Mouse (Mus musculus): ENCODE results near the gene Clec2l. TPM values are rescaled to one million over a fixed set of nuclear protein-coding genes. Genes with fewer than 3 reads are reported as not detected.
A peak's percentile ranks its signal among the peaks of the same experiment; 100 is the strongest.

Clec2l gene
- 10 to 100 TPM; 78.5 to 83.7 TPM for total RNA-seq (2021)

GRCm38 (mm10) chr6:38662714-38663615 lies at the start of gene Clec2l:
TSS of gene Clec2l (plus strand) at chr6:38663069.
- DNase-seq (ENCODE audit: extremely low spot score in 1 of 2, low spot score in 1 of 2) = peak; percentile 24 to 45

- no peak for DNase-seq (ENCODE audit: extremely low spot score in 1 of 2, low spot score in 1 of 2)
Measured at GRCm38 (mm10) chr6:38622406-38622805, 40.5 kb upstream of the Clec2l start.

DNA sequence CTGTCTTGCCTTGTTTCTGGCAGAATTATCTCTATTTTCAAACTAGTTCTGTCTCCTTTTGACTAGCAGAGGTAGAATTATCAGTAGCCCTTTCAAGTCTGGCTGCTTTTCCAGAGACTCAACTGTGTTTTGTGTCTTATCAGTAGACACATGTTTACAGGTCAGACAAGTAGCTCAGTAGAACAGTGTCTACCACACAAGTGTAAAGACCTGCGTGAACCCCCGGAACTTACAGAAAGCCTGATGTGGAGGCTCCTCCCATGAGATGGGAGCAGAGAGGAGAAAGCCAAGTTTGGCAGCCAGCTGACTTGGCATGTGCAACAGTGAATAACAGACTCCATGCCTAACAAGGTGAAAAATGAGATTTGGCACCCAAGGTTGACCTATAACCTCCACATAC lies 39.4 kb upstream of the Clec2l start:
- DNase-seq (ENCODE audit: extremely low spot score in 1 of 2, low spot score in 1 of 2) = no peak

DNA sequence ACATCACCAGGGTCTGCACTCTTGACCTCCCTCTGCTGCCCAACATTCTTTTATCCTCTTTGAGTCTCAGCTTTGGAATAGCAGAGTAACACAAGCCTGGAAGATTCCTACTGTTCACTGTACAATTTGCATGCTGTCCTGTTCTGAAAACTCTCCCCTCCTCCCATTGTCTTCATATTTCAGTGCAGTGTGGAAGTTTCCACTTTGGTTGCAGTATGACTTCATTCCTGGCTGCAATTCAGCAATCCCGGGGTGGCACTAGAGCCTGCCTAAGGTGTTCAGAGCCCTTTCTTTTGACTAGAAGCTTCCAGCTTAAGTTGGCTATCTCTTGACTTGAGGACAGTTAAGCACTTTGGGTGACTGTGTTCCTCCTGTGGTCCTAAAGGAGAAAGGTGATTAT lies 38.4 kb upstream of the Clec2l start:
- no peak for DNase-seq (ENCODE audit: extremely low spot score in 1 of 2, low spot score in 1 of 2)

DNA sequence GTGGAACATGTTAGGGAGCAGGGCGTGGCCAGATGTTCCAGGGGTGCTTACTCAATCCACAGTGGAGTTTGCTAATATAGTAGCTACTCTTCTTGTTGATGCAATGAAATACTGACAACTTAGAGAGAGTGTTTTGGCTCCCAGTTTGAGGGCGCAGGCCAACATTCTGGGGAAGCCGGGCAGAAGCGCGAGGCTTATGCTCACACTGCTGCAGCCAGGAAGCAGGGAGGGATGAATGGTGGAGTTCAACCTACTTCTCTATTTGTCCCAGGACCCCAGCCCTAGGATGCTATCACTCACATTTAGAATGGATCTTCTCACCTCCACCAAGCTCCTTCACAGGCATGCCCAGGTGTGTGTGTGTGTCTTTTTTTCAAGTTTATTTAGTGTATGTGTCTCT lies 36.8 kb upstream of the Clec2l start:
- DNase-seq (ENCODE audit: extremely low spot score in 1 of 2, low spot score in 1 of 2) = no peak

DNA sequence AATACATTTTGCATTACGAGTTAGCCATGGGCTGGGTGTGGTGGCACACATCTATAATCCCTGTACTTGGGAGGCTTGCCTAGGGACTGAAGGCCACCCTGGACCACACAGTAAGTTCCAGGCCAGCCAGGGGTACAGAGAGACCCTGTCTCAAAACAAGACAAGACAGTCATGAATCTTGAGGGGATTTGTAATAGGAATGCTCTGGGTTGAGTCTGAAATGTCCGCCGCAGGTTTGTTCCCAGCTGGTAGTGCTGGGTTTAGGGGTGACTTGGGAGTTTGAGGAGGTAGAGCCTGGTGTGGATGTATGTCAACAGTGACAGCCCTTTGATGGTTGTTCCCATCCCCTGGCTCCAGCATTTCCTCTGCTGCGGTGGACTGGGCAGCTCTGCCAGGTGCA lies 35.8 kb upstream of the Clec2l start:
- no peak for DNase-seq (ENCODE audit: extremely low spot score in 1 of 2, low spot score in 1 of 2)

DNA sequence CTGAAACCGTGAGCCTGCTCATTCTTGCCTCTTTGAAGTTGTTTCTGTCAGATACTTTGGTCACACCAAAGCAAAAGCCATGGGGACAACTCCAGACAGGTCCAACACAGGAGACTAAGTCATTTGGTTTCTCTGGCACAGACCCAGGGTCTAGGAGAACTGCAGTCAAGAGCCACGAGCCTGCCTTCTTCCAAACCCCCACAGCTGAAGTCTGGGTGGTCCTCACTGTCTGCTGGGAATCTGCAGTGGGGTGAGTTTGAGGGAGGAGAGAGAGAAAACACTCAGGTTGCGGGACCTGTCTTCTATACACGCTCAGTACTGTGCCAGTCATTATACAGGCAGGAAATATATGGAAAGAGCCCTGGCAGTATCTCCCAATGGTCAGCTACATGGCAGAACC lies 35.4 kb upstream of the Clec2l start:
- no peak for DNase-seq (ENCODE audit: extremely low spot score in 1 of 2, low spot score in 1 of 2)

- DNase-seq (ENCODE audit: extremely low spot score in 1 of 2, low spot score in 1 of 2) = no peak
Measured at GRCm38 (mm10) chr6:38629556-38629955, 33.3 kb upstream of the Clec2l start.

DNA sequence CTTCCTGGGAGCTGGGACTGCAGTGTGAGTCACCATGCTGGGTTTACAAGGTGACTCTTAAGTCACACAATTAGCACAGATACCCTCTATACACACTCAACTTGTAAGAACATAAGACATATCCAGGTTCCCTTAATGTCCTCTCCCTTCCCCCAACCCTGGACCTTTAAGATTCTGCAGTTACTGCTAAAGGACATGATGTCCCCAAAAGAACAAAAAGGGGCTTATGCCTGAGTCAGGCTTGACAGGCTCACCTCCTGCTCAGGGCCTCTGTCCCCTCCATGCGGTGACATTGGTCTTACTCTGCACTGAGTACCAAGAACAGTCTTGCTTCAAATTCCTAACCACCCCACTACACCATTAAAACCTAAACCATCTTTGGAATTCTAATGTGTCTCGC lies 30.0 kb upstream of the Clec2l start:
- no peak for DNase-seq (ENCODE audit: extremely low spot score in 1 of 2, low spot score in 1 of 2)

GRCm38 (mm10) chr6:38634461-38634860 lies 28.4 kb upstream of the Clec2l start:
- DNase-seq (ENCODE audit: extremely low spot score in 1 of 2, low spot score in 1 of 2) = no peak

DNA sequence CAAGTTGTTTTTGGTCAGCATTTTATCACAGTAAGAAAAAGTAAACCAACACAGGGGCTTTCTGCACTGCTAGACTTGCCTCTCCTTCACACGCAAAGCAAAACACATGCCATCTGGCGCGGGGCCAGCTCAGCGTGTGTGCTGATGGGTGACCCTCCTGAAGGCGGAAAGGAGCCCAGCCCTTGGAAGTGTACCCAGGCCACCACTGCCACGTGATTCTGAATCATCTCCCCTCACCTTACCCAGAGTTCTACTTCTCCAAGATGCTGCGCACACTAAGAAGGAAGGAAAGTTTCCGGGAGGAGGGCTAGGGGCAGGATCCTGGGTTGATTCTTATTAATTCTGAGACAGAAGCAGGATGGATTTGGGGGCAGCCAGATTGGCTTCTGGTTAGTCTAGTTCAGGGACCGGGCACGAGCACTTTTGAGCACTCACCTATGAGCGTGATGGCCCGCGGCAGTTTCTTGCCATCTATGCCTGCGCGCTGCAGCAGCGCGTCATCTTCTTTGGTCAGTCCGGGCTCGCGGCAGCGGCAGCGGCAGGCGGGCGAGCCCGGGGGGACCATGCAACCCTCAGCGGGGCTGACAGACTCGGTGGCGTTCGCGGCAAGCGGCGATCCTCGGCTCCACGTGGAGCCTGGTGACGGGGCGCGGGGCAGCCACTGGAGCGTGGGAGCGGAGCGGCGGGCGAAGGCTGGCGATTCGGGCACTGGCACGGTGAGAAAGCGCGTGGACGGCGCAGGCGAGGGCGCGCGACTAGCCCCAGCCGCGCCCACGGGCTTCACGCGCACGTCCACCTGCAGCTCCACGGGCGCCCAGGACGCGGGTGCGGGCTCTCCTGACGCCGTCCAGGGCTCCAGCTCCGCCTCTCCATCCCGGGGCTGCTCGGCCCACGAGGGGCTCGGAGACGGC lies 26.7 kb upstream of the Clec2l start:
- no peak for DNase-seq (ENCODE audit: extremely low spot score in 1 of 2, low spot score in 1 of 2)

DNA sequence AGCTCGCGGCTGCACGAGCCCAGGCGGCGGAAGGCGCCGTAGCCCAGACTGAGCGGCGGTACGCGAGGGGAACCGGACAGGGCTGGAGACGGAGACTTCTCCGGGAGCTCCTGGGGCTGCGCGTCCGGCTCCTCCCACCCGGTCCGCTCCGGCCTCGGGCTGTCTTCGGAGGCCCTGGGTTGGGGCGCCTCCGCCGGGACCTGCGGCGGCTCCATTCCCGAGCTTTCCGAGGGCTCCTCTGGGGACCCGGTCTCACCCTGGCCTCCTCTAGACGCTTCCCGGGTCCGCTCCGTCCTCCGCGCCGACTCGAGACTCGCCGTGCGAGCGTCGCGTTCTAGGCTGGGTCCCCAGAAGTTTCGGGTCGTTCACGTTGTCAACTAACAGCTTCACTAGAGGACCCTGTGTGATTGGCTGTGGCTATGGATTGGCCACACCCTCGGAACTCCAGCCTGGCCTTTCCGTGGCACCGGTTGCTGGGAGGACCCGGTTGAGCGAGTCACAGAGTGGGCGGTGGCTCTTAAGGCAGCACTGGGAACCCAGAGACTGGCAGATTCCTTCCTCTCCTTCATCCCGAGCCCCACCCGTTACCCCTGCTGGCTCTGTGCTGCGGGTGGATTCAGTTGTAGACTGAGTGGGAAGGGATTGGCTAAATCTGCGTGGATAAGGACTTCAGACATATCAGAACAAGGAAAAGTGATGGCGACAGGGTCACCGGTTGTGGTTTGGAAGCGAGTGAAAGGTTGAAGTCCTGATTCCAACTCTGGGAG lies 25.8 kb upstream of the Clec2l start, which contains the start of gene Klrg2:
Klrg2 (minus strand) TSS at position 391 of the 767 bp plus-strand sequence.
- no peak for DNase-seq (ENCODE audit: extremely low spot score in 1 of 2, low spot score in 1 of 2)

GRCm38 (mm10) chr6:38640401-38640800 lies 22.5 kb upstream of the Clec2l start:
- no peak for DNase-seq (ENCODE audit: extremely low spot score in 1 of 2, low spot score in 1 of 2)

DNA sequence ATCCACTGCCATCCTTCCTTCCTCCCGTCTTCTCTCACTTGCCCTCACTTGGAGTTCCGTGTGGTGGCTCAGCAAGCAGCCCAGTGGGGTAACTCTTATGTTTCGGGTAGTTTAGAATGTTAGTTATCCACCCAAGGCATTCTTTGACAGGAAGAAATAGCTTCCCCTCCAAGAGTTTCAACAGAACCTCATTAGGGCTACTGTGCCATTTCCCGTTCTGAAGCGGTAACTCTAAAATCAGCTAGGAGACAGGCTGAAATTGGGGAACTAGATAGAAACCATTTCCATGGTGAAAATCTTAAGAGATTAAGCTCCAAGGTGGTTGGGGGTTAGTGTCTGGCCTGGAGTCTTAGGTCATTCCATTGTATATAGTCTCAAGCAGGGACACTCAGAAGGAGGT lies 21.6 kb upstream of the Clec2l start:
- no peak for DNase-seq (ENCODE audit: extremely low spot score in 1 of 2, low spot score in 1 of 2)

DNA sequence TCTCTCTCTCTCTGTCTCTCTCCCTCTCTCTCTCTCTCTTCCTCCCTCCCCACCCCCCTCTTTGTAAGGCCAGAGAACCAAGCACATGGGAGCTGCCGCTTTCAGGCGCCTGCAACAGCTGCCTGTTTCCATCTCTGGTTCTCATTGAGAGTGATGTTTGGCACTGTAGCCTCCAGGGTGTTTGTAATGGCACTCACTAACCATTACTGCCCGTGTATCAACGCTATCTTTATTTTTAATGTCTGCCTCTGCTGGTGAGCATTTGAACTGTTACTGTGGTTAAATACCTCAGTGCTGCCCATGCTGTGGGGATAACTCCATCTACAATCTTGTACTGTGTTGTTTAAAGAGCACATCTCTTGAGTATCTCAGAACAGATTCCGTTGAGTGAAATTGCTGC lies 21.2 kb upstream of the Clec2l start:
- DNase-seq (ENCODE audit: extremely low spot score in 1 of 2, low spot score in 1 of 2) = no peak

- DNase-seq (ENCODE audit: extremely low spot score in 1 of 2, low spot score in 1 of 2) = no peak
Measured at GRCm38 (mm10) chr6:38642593-38642992, 20.3 kb upstream of the Clec2l start.

- no peak for DNase-seq (ENCODE audit: extremely low spot score in 1 of 2, low spot score in 1 of 2)
Measured at GRCm38 (mm10) chr6:38643039-38643438, 19.8 kb upstream of the Clec2l start.

GRCm38 (mm10) chr6:38649545-38649944 lies 13.3 kb upstream of the Clec2l start:
- DNase-seq (ENCODE audit: extremely low spot score in 1 of 2, low spot score in 1 of 2) = no peak

GRCm38 (mm10) chr6:38650263-38650937 lies 12.5 kb upstream of the Clec2l start:
- DNase-seq (ENCODE audit: extremely low spot score in 1 of 2, low spot score in 1 of 2) = peak; percentile 52 to 66

- DNase-seq (ENCODE audit: extremely low spot score in 1 of 2, low spot score in 1 of 2) = no peak
Measured at GRCm38 (mm10) chr6:38661626-38662025, 1.2 kb upstream of the Clec2l start.

Measured in layer of hippocampus, postnatal 25 days (tissue).